ENCODE assay signal across 12 mouse cellular contexts in genomic region chr1:127414500-127414899, GRCm38 (mm10).
A peak's percentile ranks its signal among the peaks of the same experiment; 100 is the strongest.
DNase-seq lines count a peak whose midpoint lies in the region; ATAC-seq lines count a peak whose summit lies in the region.
"Had no signal": no experiment of that assay in that cellular context is flagged by ENCODE, and none has a peak within 500 bp of the region (broad histone marks: within the 10 kb centered on the region; RNA-seq: fewer than 3 reads in every experiment).

No protein-coding gene starts in this region.

- no peaks in the 10 kb centered on the region for H3K27me3 ChIP-seq in hindbrain, embryonic 16.5 days (replicated peaks; ENCODE audit: control insufficient read depth, insufficient read depth, low read length)
- H3K27me3 ChIP-seq: stomach, embryonic 15.5 days had no signal

- 33% methylated on average over 7 of the region's 7 CpGs for WGBS in hindbrain, embryonic 16.5 days

- no peaks in the 10 kb centered on the region for H3K9me3 ChIP-seq in hindbrain, embryonic 16.5 days (ENCODE audit: control insufficient read depth, low read length)
- H3K9me3 ChIP-seq: stomach, embryonic 15.5 days had no signal

- no peaks in the 10 kb centered on the region for H3K36me3 ChIP-seq in hindbrain, embryonic 16.5 days (ENCODE audit: control insufficient read depth, insufficient read depth, low read length)
- H3K36me3 ChIP-seq: stomach, embryonic 15.5 days had no signal

- no peak overlapping the region for H3K4me3 ChIP-seq in hindbrain, embryonic 16.5 days (ENCODE audit: low read length)
- H3K4me3 ChIP-seq: stomach, embryonic 15.5 days had no signal

- no peaks in the 10 kb centered on the region; the same call in 1 of the 2 replicates for H3K4me1 ChIP-seq in hindbrain, embryonic 16.5 days (ENCODE audit: control insufficient read depth, insufficient read depth, low read depth, low read length)
- H3K4me1 ChIP-seq: stomach, embryonic 15.5 days had no signal

- no peak overlapping the region for H3K4me2 ChIP-seq in hindbrain, embryonic 16.5 days (ENCODE audit: low read length)
- H3K4me2 ChIP-seq: stomach, embryonic 15.5 days had no signal

- intact Hi-C loops in gastrocnemius, postnatal 36 days (cut with DNase I), result no loop called here

- H3K9ac ChIP-seq in hindbrain, embryonic 16.5 days (ENCODE audit: low read depth, low read length), result no peak overlapping the region
- H3K9ac ChIP-seq: stomach, embryonic 15.5 days had no signal

- H3K27ac ChIP-seq in hindbrain, embryonic 16.5 days (ENCODE audit: low read depth, low read length), result peak overlapping the region; percentile 24; the same call in 1 of the 2 replicates
- H3K27ac ChIP-seq: stomach, embryonic 15.5 days had no signal

- DNase-seq in layer of hippocampus, adult 8-10 months (ENCODE audit: low spot score in 2 of 2), result peak; percentile 30 to 38
- DNase-seq in layer of hippocampus, postnatal 10 days (ENCODE audit: low spot score in 2 of 2), result no peak
- DNase-seq in cerebellum, adult 18-20 months, result peak; percentile 40 to 57
- DNase-seq in cerebellum, postnatal 14 days, result peak; percentile 52 to 58
- DNase-seq in gastrocnemius, postnatal 36 days, result no peak
- DNase-seq in urinary bladder, adult 2 months (ENCODE audit: low spot score), result no peak
- DNase-seq: heart, postnatal 10 days; kidney, adult 2 months; lung, postnatal 36 days; right cerebral cortex, postnatal 14 days had no signal

- peak; percentile 51; the same call in 1 of the 2 replicates for ATAC-seq in hindbrain, embryonic 16.5 days

Comparison
In these comparisons a context has a peak if more than half of its experiments do, and no peak if none do; other contexts are left out.
1. DNase-seq: peak in layer of hippocampus, adult 8-10 months (2 of 2), cerebellum, adult 18-20 months (2 of 2) and cerebellum, postnatal 14 days (2 of 2); none in layer of hippocampus, postnatal 10 days (0 of 2), gastrocnemius, postnatal 36 days (0 of 2) and urinary bladder, adult 2 months (single experiment).